Mouse (Mus musculus) inflammation-experienced regulatory T-cells, adult 6 months (primary cell): Measurements from ENCODE around the gene Cfap157. TPM values are rescaled to one million over a fixed set of nuclear protein-coding genes. Genes with fewer than 3 reads are reported as not detected.

Experiments used
- ATAC-seq: one replicate; pipeline ENCODE4 v1.8.0; 2017
- polyA plus RNA-seq, 3 experiments: library from polyadenylated mRNA; unstranded; fragments of 100-300 nt; shearing (Covaris generic); gene quantifications; one replicate each; pipeline ENCODE4 v1.2.1; 2017

Gene Cfap157
- polyA plus RNA-seq: 1 to 10 TPM in 1 of 3 experiments, under 1 TPM in 1, not detected in 1; 0.53 to 1.3 TPM

- no peak for ATAC-seq
These were observed at the start of gene Cfap157 for GRCm38 (mm10) chr2:32784048-32784681. Gene Cfap157 (minus strand): TSS chr2:32784428.

DNA sequence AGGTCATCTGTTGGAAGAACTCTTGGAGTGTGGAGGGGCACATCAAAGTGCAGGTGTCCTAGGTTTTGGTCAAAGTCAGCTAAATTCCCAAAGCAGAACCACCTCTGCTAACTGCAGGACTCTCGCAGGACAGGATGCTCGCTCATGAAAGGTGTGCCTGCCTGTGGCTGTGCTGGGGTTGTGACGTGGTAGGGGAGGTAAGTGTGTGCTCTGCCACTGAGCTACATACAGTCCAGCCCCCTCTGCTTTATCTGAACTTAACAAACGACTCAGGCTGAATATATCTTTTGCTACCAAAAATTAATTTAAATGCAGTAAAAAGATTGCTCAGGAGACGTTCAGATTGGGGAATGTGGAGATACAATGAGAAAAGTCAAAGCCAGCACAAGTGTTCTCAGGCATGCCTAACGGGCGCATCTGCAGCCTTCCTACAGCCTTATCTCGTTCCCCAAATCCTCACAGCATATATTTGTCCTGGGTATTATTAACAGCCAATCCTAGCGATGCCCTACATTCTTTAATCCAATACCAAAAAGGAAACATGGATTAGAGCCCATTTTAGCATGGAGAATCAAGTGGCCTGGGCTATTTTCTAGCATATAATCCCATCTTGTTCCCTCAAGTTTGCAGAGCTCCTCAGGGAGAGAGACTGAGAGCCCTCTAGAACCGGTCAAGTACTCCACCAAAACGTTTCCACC is 44.9 kb upstream of the Cfap157 start:
- ATAC-seq: no peak

DNA sequence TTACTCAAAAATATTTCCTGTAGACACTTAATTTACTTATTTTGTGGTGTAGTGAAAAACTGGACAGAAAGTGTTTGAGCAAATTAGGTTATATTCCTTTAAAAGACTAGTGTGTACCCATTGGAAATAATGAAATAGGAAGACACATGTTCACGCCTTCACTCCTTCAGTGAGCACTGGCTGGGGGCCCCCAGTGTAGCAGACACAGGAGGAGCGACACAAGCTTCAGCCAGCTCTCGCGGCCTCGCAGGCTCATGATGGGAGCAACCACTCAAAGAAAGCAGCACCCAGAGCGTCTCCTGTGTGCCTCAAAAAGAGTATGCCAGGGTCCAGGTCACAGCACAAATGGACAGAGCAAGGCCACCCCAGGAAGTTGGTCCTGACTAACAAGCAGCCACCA is 41.6 kb upstream of the Cfap157 start:
- no peak for ATAC-seq

DNA sequence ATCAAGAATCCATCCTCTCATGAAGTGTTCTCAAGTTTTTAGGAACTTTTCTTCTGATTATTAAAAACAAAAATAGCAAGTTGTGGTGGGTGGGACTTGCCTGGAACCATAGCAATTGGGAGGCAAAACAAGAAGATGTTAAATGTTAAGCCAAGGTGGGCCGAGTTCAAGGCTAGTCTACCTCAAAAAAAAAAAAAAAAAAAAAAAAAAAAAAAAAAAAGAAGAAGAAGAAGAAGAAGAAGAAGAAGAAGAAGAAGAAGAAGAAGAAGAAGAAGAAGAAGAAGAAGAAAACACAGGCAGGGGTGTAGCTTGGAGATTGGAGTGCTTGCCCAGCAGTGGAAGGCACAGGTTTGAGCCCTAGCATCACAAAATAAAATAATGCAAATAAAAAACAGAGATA is 40.5 kb upstream of the Cfap157 start:
- ATAC-seq: no peak

GRCm38 (mm10) chr2:32824181-32824580 is 40.0 kb upstream of the Cfap157 start:
- ATAC-seq: no peak

- no peak for ATAC-seq
These were observed 39.4 kb upstream of the Cfap157 start for GRCm38 (mm10) chr2:32823579-32824154.

DNA sequence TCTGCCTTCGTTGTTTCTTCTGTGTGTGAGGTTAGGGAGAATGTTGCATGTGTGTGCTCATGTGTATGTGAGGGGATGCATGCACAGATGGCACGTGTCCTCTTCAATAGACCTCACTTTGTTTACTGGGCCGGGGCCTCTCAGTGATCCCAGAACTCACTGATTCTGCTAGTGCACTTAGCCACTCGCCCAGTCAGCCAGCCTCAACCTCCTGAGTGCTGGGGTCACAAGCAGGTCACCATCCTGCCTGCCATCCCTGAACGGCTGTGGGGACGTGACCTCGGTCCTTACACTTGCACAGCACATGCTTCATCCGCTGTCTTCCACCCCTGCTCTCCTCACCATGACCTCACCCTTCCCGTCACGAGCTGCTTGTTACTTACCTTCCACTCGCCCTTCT is 38.9 kb upstream of the Cfap157 start:
- ATAC-seq: no peak

DNA sequence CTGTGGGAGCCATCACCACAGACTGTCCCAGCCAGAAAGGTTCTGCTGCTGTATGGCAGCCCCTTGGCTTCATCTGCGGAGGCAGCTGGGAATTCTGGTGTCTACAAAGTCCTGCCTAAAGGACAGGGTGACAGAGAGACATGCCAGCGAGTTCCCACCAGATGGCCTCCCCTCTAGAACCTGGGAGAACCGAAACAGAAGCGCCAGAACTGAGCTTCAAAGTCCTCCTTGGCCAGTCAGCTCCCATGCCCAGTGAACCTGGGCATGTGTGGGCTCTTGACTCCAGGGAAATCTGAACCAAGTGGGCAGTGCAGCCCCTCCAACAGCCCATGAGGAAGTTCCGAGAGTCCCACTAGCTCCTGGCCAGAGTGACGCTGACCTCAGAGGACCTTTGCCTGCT is 38.4 kb upstream of the Cfap157 start:
- no peak for ATAC-seq

DNA sequence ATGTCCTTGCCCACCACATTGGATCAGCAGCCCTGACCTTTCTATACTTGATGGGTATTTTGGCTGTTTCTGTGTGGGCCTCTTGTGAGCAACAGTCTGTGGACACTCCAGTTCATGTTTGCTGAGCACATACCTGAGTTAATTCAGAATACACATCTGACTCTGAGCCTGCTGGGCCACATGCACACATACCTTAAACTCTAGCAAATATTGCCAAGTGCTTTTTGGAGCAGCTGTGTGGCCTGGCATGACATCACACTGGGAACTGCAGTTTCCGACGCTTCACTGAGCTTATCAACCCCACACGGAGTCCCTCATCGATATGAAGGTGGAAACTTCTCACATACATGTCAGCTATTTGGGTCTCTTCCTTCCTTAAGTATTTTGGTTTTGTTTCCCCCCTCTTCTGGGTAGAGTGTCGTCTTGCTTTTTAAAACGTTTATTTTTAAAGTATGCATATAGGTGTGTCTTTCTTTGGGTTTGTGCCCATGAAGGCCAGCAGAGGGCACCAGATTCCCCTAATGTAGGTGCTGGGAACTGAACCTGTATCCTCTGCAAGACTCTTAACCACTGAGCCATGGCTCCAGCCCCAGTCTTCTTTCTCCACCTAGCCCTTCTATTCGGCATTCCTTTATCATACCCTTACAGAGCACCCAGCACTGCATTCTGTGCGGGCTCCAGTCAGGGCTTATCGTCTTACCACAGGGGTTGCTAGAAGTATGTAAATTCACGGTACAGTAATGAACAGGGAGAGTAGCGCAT is 37.0 kb upstream of the Cfap157 start:
- ATAC-seq: peak; percentile 25

DNA sequence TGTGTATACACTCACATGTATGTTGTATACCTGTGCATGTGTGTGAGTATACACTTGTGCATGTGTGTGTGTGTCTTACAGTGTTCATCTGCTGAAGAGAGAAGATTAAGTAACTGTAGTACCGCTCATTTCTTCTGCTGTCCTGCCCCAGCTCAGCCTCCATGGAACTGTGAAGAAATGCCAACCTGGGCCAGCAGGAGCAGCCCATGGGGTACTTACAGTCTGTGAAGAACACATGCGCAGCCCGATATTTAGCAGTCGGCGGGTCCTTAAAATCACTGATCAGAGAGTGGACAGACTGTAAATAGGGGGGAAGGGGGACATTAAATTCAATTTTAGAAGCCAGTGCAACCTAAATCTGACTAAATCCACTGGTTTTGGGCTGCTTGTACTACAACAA is 34.0 kb upstream of the Cfap157 start:
- no peak for ATAC-seq

- ATAC-seq: no peak
These were observed 33.4 kb upstream of the Cfap157 start for GRCm38 (mm10) chr2:32817589-32817988.

- no peak for ATAC-seq
These were observed 32.8 kb upstream of the Cfap157 start for GRCm38 (mm10) chr2:32816946-32817581.

GRCm38 (mm10) chr2:32816497-32816896 is 32.3 kb upstream of the Cfap157 start:
- no peak for ATAC-seq

DNA sequence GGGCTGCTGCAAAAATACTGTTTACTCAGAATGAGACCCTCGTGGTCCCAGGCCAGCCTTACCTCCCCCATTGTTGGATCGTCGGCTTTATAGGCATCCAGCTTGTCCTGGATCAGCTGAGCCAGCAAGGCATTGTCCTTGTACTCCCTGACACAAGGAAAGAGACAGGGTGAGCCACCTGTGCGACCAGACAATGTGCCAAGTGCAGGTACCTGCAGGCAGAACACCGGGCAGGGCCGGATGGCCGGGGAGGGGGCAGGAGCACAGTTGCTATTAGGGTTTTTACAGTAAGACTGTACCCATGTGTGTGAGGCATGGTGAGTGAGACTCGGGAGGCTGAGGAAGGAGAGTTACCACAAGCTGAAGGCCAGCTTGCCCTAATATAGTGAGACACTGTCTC is 27.7 kb upstream of the Cfap157 start:
- no peak for ATAC-seq

- ATAC-seq: no peak
These were observed 24.8 kb upstream of the Cfap157 start for GRCm38 (mm10) chr2:32808816-32809566.

DNA sequence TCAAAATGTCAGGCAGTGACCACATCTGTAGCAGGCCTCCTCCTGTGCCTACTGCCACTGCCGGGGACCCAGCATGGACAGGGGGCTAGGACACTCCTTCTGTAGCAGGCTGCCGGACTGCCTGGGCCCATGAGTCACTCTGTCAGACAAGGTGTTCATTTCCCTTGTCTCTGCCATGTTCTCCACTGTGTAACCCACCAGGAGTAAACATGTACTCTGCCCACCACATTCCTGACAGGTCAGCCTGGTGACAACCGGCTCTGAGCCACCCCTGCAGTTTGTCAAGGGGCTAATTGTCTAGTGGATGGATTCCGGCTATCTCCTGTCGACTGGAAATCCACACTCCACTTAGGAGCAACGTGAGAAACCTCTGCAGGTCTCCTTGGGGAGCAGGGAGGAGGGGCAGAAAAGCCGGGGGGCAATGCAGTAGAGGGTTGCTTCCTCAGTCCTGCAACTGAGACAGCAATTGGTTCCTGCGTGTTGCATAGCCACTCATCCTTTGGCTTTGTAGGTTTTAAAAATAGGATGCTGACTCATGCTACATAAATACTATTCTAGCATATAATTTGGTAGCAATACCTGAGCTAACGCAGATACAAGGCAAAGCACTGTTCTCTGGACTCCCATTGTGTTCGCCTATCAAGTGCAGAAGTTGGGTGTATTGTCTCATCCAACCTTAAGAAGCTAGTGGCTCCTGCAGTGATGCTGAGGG is 14.2 kb upstream of the Cfap157 start:
- ATAC-seq: no peak

DNA sequence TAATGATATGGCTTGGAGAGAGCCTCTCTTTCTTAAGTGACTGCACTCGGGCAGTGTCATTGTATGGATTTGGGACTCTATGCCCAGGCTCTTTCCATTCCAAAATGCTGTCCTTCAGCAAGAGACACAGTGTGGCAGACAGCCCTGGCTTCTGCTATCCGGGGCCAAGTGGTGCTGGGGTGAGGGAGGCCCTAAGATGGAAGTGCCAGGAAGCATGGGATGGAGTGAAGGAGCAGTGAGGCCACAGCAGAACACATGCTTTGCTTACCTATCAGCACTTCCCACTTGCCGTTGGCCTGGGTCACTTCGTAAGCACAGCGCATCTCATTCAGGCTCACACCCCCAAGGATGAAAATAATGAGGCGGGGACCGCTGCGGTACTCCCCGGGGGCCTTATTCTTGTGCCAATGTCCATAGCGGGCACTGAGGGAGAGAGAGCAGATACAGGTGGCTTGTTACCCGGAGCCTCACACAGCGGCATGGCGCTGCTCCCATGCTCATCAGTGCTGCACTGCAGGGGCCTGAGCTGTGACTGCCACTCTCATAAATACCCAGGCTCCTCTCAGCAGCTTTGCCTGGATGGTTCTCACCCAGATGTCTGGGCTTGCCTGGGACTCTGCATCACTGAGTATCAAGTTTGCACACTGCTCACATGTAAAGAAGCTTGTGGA is 11.7 kb upstream of the Cfap157 start:
- no peak for ATAC-seq

- ATAC-seq: no peak
These were observed 7.1 kb upstream of the Cfap157 start for GRCm38 (mm10) chr2:32791297-32791696.

- no peak for ATAC-seq
These were observed 4.4 kb upstream of the Cfap157 start for GRCm38 (mm10) chr2:32788581-32788980.

DNA sequence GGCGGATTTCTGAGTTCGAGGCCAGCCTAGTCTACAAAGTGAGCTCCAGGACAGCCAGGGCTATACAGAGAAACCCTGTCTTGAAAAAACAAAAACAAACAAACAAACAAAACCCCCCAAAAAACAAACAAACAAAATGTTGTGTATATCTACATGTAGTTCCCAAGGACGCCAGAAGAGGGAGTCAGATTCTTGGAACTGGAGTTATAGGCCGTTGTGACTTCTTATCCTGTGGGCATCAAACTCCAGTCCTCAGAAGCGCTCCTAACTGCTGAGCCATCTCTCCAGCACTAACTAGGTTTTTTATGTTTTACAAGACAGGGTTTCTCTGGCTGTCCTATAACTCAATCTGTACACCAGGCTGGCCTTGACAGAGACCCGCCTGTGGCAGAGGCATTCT is 2.9 kb upstream of the Cfap157 start:
- ATAC-seq: no peak

GRCm38 (mm10) chr2:32781710-32782109 is 2.5 kb downstream of the Cfap157 start:
- ATAC-seq: no peak
